Mouse (Mus musculus) liver, postnatal 0 days (tissue): ENCODE measurements around the gene Rasal2.

Source experiments
- CTCF ChIP-seq: sonication (generic); IDR thresholded peaks from 2 replicates; pipeline ENCODE4 v1.5.1; 2016; ENCODE audit warnings: antibody characterized with exemption, low read depth
- EP300 ChIP-seq: IDR thresholded peaks from 2 replicates; pipeline ENCODE4 v1.6.1; 2016; ENCODE audit warnings: antibody characterized with exemption, low read depth, mild to moderate bottlenecking

DNA sequence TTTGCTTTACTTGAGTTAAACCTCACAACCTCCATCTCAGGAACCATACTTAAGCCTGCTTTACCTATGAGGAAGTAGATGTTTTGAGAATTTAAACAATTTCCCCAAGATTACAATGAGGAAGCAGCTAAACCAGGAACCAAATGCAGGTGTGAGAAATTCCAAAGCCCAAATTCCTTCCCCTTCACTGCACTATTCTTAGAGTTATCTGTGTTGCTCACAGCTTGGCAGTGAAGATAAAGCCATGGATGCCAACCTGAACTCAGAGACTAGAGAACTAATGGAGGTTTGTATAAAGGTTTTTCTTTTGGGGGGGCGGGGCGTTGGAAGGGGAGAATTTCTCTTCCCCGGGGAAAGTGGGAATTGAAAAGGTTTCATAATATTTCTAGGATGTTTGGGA lies 39.9 kb upstream of the Rasal2 start:
- TF ChIP-seq CTCF (no peak), EP300 (no peak)
